Mouse (Mus musculus): ENCODE data around the gene Rad51.

DNA sequence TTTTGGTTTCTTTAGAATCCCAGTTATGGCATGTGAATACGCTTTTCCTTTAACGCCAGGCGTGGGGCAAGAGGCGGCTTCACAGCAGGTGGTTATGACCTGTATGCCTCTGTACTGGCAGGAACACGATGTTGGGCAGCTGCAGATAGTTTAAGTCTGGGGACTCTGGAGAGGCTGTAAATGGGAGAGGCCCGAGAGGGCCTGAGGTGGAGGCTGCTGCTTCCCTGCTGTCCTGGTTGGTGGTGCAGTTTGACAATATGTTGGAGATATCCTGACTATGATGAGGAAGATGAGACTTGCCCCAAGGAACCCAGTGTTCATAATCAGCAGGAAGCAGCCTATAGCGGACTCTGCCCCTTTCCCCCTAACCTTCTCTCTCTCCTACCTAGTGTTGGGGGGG lies 70.3 kb downstream of the Rad51 start:
- TF ChIP-seq CTCF (conservative IDR thresholded peaks at IDR 0.05 in 1 of 2, IDR thresholded peaks at IDR 0.05 in 1 of 2; ENCODE audit: low read depth in 2 of 2, low read length in 2 of 2) (no peak), CHD2 (IDR thresholded peaks at IDR 0.05; ENCODE audit: low read length) (no peak), CHD1 (IDR thresholded peaks at IDR 0.05; ENCODE audit: low read depth, low read length) (no peak), EP300 (IDR thresholded peaks at IDR 0.05; ENCODE audit: low read length) (no peak)

All from CH12.LX (cell line).